Mouse (Mus musculus): Measurements from ENCODE around the gene Babam2.

The Babam2 gene

GRCm38 (mm10) chr5:32008401-32008800 lies 310.9 kb downstream of the Babam2 start:
- no peak for DNase-seq

- no peak for DNase-seq
These were observed 312.6 kb downstream of the Babam2 start for GRCm38 (mm10) chr5:32010056-32010455.

- no peak for DNase-seq
These were observed 315.6 kb downstream of the Babam2 start for GRCm38 (mm10) chr5:32013053-32013452.

GRCm38 (mm10) chr5:32014786-32015185 lies 317.3 kb downstream of the Babam2 start:
- no peak for DNase-seq

GRCm38 (mm10) chr5:32015949-32016478 lies 318.5 kb downstream of the Babam2 start:
- no peak for DNase-seq

- no peak for DNase-seq
These were observed 320.2 kb downstream of the Babam2 start for GRCm38 (mm10) chr5:32017686-32018085.

- DNase-seq: no peak
These were observed 320.8 kb downstream of the Babam2 start for GRCm38 (mm10) chr5:32018276-32018675.

- no peak for DNase-seq
These were observed 332.4 kb downstream of the Babam2 start for GRCm38 (mm10) chr5:32029834-32030433.

GRCm38 (mm10) chr5:32033185-32033584 lies 335.7 kb downstream of the Babam2 start:
- DNase-seq: no peak

GRCm38 (mm10) chr5:32033621-32034020 lies 336.1 kb downstream of the Babam2 start:
- DNase-seq: no peak

- DNase-seq: no peak
These were observed 337.1 kb downstream of the Babam2 start for GRCm38 (mm10) chr5:32034475-32035054.

- DNase-seq: no peak
These were observed 338.3 kb downstream of the Babam2 start for GRCm38 (mm10) chr5:32035721-32036320.

- DNase-seq: no peak
These were observed 339.4 kb downstream of the Babam2 start for GRCm38 (mm10) chr5:32036896-32037295.

- no peak for DNase-seq
These were observed 340.1 kb downstream of the Babam2 start for GRCm38 (mm10) chr5:32037546-32037945.

- DNase-seq: no peak
These were observed 341.5 kb downstream of the Babam2 start for GRCm38 (mm10) chr5:32038994-32039393.

GRCm38 (mm10) chr5:32039511-32039910 lies 342.0 kb downstream of the Babam2 start:
- no peak for DNase-seq

GRCm38 (mm10) chr5:32043153-32043552 lies 345.7 kb downstream of the Babam2 start:
- no peak for DNase-seq

GRCm38 (mm10) chr5:32043996-32044395 lies 346.5 kb downstream of the Babam2 start:
- DNase-seq: no peak

GRCm38 (mm10) chr5:32051899-32052298 lies 354.4 kb downstream of the Babam2 start:
- DNase-seq: no peak

GRCm38 (mm10) chr5:32052467-32052866 lies 355.0 kb downstream of the Babam2 start:
- DNase-seq: no peak

- DNase-seq: peak; percentile 3
These were observed 356.0 kb downstream of the Babam2 start for GRCm38 (mm10) chr5:32053476-32053875.

GRCm38 (mm10) chr5:32055676-32056075 lies 358.2 kb downstream of the Babam2 start:
- DNase-seq: no peak

- DNase-seq: no peak
These were observed 358.6 kb downstream of the Babam2 start for GRCm38 (mm10) chr5:32056126-32056525.
